Mouse (Mus musculus) embryonic fibroblast, embryonic 13.5 days (primary cell): ENCODE measurements around the gene Il15ra.

Experiments
- CTCF ChIP-seq: IDR thresholded peaks from 2 replicates; pipeline ENCODE4 v1.5.1; 2011; ENCODE audit warnings: mild to moderate bottlenecking, control low read depth, low read length, moderate library complexity, borderline replicate concordance; ENCODE audit not compliant: insufficient read depth
- POLR2A ChIP-seq: IDR thresholded peaks from 2 replicates; pipeline ENCODE4 v1.6.1; 2011; ENCODE audit warnings: low read depth, mild to moderate bottlenecking, control low read depth, low read length, moderate library complexity

GRCm38 (mm10) chr2:11695867-11696266 is 9.2 kb upstream of the Il15ra start:
- TF ChIP-seq CTCF (no peak), POLR2A (no peak)
